Mouse (Mus musculus) erythroblast, embryonic 14.5 days (primary cell): Measurements from ENCODE around the gene Slc45a1.

Experiments
- GATA1 ChIP-seq: IDR thresholded peaks from 2 replicates; pipeline ENCODE4 v1.6.1; 2012; ENCODE audit warnings: low read length, inconsistent platforms, mixed read lengths
- TAL1 ChIP-seq: IDR thresholded peaks from 3 replicates; pipeline ENCODE4 v1.6.1; 2012; ENCODE audit warnings: low read length, inconsistent platforms, mixed read lengths

DNA sequence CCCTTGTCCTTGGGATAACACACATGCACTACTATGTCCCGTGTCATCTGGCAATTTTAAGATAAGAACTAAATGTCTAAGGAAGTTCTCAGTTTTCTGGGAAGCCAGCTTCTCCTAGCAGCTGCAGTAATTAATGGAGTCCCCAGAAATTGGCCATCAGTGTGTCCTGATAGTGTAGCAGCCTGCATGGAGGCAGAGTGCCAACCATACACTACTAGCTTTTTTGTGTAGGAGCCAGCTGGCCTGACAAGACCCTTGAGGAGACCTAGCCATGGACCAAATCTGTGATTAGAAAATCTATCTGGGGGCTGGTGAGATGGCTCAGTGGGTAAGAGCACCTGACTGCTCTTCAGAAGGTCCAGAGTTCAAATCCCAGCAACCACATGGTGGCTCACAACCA, 53.3 kb downstream of the Slc45a1 start:
- TF ChIP-seq GATA1, result no peak
- TF ChIP-seq TAL1, result no peak
